Mouse (Mus musculus): ENCODE results near the gene Twf2.

GRCm38 (mm10) chr9:106220894-106221523 lies 18.1 kb downstream of the Twf2 start:
- TF ChIP-seq MAFK (IDR thresholded peaks at IDR 0.05; ENCODE audit: borderline replicate concordance, low read depth, low read length), result no peak
- TF ChIP-seq POLR2A (IDR thresholded peaks at IDR 0.05; ENCODE audit: control insufficient read depth in 1 of 2, insufficient read depth in 1 of 2, low read depth in 1 of 2, low read length in 2 of 2, poor library complexity in 1 of 2), result no peak
- TF ChIP-seq ETS1 (IDR thresholded peaks at IDR 0.05; ENCODE audit: low read depth, low read length), result no peak
- TF ChIP-seq ZC3H11A (IDR thresholded peaks at IDR 0.05; ENCODE audit: low read depth, low read length), result no peak
- no peak for TF ChIP-seq MXI1 (IDR thresholded peaks at IDR 0.05; ENCODE audit: low read depth, low read length)
- TF ChIP-seq MYB (IDR thresholded peaks at IDR 0.05; ENCODE audit: low read depth, low read length), result no peak
- TF ChIP-seq CTCF (IDR thresholded peaks at IDR 0.05 in 2 of 3, conservative IDR thresholded peaks at IDR 0.05 in 1 of 3; ENCODE audit: control insufficient read depth in 1 of 3, insufficient read depth in 1 of 3, low read depth in 2 of 3, low read length in 3 of 3, poor library complexity in 1 of 3, severe bottlenecking in 1 of 3), result no peak
- no peak for TF ChIP-seq UBTF (IDR thresholded peaks at IDR 0.05; ENCODE audit: borderline replicate concordance, insufficient read depth, low read depth, low read length)
- TF ChIP-seq GATA1 (IDR thresholded peaks at IDR 0.05; ENCODE audit: low read depth, low read length), result no peak
- TF ChIP-seq EP300 (IDR thresholded peaks at IDR 0.05; ENCODE audit: low read depth in 1 of 2, low read length in 2 of 2), result no peak
- TF ChIP-seq CHD2 (IDR thresholded peaks at IDR 0.05; ENCODE audit: low read length), result no peak
- peak; percentile 43 for TF ChIP-seq USF1 (IDR thresholded peaks at IDR 0.05; ENCODE audit: low read depth, low read length)
- TF ChIP-seq MEF2A (IDR thresholded peaks at IDR 0.05; ENCODE audit: extremely low read depth, insufficient replicate concordance, low read depth, low read length, poor library complexity, severe bottlenecking), result no peak
- TF ChIP-seq POLR2AphosphoS2 (IDR thresholded peaks at IDR 0.05; ENCODE audit: low read length), result no peak

Measured in MEL (cell line).